Mouse (Mus musculus): Measurements from ENCODE around the gene Tmem121b. TPM values are rescaled to one million over a fixed set of nuclear protein-coding genes. Genes with fewer than 3 reads are reported as not detected.
A peak's percentile ranks its signal among the peaks of the same experiment; 100 is the strongest.

The Tmem121b gene
- total and polyA plus RNA-seq, 3 experiments, result not detected

DNA sequence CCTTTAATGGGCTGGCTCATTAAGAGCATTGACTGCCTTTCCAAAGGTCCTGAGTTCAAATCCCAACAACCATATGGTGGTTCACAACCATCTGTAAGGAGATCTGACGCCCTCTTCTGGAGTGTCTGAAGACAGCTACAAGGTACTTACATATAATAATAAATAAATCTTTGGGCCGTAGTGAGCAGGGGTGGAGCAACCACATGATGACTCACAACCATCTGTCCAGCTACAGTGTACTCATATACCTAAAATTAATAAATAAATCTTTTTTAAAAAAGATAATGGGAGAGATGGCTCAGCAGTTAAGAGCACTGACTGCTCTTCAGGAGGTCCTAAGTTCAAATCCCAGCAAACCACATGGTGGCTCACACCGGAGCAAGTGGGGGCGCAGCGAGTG, 35.9 kb downstream of the Tmem121b start:
- Histone ChIP-seq H3K27me3 (replicated peaks) (no peaks in the 10 kb centered on the region), H3K9ac (ENCODE audit: insufficient read depth, low read depth) (no peak overlapping the region), H3K4me3 (replicated peaks in 1 of 3; ENCODE audit: low read depth in 2 of 3, low read length in 2 of 3, poor library complexity in 1 of 3) (no peak overlapping the region), H3K79me2 (replicated peaks; ENCODE audit: control insufficient read depth, extremely low read depth, insufficient read depth, poor library complexity, severe bottlenecking) (no peaks in the 10 kb centered on the region), H3K4me1 (ENCODE audit: control insufficient read depth in 1 of 2, insufficient read depth in 2 of 2) (peaks cover 13 to 18% of the 10 kb centered on the region in 2 experiments), H3K36me3 (replicated peaks in 1 of 2; ENCODE audit: control insufficient read depth in 1 of 2, insufficient read depth in 1 of 2, low read length in 1 of 2) (no peaks in the 10 kb centered on the region), H3K9me3 (replicated peaks; ENCODE audit: low read length) (no peaks in the 10 kb centered on the region), H3K27ac (ENCODE audit: insufficient read depth, low read depth) (no peak overlapping the region), H3K4me2 (ENCODE audit: insufficient read depth, low read depth, poor library complexity, severe bottlenecking) (no peak overlapping the region)
- TF ChIP-seq RCOR1 (conservative IDR thresholded peaks at IDR 0.05; ENCODE audit: low read depth, low read length), result no peak
- no peak for TF ChIP-seq BHLHE40 (IDR thresholded peaks at IDR 0.05; ENCODE audit: low read depth, low read length)
- TF ChIP-seq KAT2A (IDR thresholded peaks at IDR 0.05; ENCODE audit: insufficient replicate concordance, low read length), result no peak
- TF ChIP-seq CHD2 (IDR thresholded peaks at IDR 0.05; ENCODE audit: low read length), result no peak
- in situ Hi-C loops (cut with MboI; ENCODE audit: low pct_ligation_motif_present, low pct_unique_long_range_greater_than_20kb, low sequenced_read_pairs), result no loop called here
- dilution Hi-C loops (cut with MboI; ENCODE audit: extremely low pct_ligation_motif_present, extremely low pct_unique_long_range_greater_than_20kb, low sequenced_read_pairs), result no loop called here
- DNase-seq (ENCODE audit: extremely low read depth), result no peak

GRCm38 (mm10) chr6:120457074-120457473, 36.5 kb downstream of the Tmem121b start:
- no peak for DNase-seq (ENCODE audit: extremely low read depth)
- no peak for TF ChIP-seq JUND (conservative IDR thresholded peaks at IDR 0.05; ENCODE audit: low read depth, low read length)
- TF ChIP-seq MAZ (IDR thresholded peaks at IDR 0.05; ENCODE audit: low read depth, low read length), result no peak
- peak; percentile 75 for TF ChIP-seq ZNF384 (IDR thresholded peaks at IDR 0.05; ENCODE audit: low read depth, low read length)
- peak; percentile 19 to 46; a peak in 3 of 4 replicates for TF ChIP-seq CTCF (conservative IDR thresholded peaks at IDR 0.05 in 1 of 2, IDR thresholded peaks at IDR 0.05 in 1 of 2; ENCODE audit: low read depth in 2 of 2, low read length in 2 of 2)
- 0 out of 2 replicates have a peak, but pooled peaks have one; percentile 6 for TF ChIP-seq SMC3 (IDR thresholded peaks at IDR 0.05; ENCODE audit: low read depth, low read length)
- no peak for TF ChIP-seq KAT2A (IDR thresholded peaks at IDR 0.05; ENCODE audit: insufficient replicate concordance, low read length)
- TF ChIP-seq RAD21 (IDR thresholded peaks at IDR 0.05; ENCODE audit: low read depth, low read length), result peak; percentile 28
- H3K4me3 ChIP-seq (replicated peaks in 1 of 3; ENCODE audit: low read depth in 2 of 3, low read length in 2 of 3, poor library complexity in 1 of 3), result no peak overlapping the region
- H3K9ac ChIP-seq (ENCODE audit: insufficient read depth, low read depth), result no peak overlapping the region
- peaks cover 18 to 23% of the 10 kb centered on the region in 2 experiments for H3K4me1 ChIP-seq (ENCODE audit: control insufficient read depth in 1 of 2, insufficient read depth in 2 of 2)
- H3K36me3 ChIP-seq (replicated peaks in 1 of 2; ENCODE audit: control insufficient read depth in 1 of 2, insufficient read depth in 1 of 2, low read length in 1 of 2), result no peaks in the 10 kb centered on the region
- in situ Hi-C loops (cut with MboI; ENCODE audit: low pct_ligation_motif_present, low pct_unique_long_range_greater_than_20kb, low sequenced_read_pairs), result no loop called here
- no peaks in the 10 kb centered on the region for H3K79me2 ChIP-seq (replicated peaks; ENCODE audit: control insufficient read depth, extremely low read depth, insufficient read depth, poor library complexity, severe bottlenecking)
- H3K27ac ChIP-seq (ENCODE audit: insufficient read depth, low read depth), result no peak overlapping the region
- no peaks in the 10 kb centered on the region for H3K27me3 ChIP-seq (replicated peaks)
- H3K9me3 ChIP-seq (replicated peaks; ENCODE audit: low read length), result no peaks in the 10 kb centered on the region
- H3K4me2 ChIP-seq (ENCODE audit: insufficient read depth, low read depth, poor library complexity, severe bottlenecking), result no peak overlapping the region
- dilution Hi-C loops (cut with MboI; ENCODE audit: extremely low pct_ligation_motif_present, extremely low pct_unique_long_range_greater_than_20kb, low sequenced_read_pairs), result no loop called here

- no peak overlapping the region for H3K4me3 ChIP-seq (replicated peaks in 1 of 3; ENCODE audit: low read depth in 2 of 3, low read length in 2 of 3, poor library complexity in 1 of 3)
- DNase-seq (ENCODE audit: extremely low read depth), result no peak
- H3K27me3 ChIP-seq (replicated peaks), result no peaks in the 10 kb centered on the region
- no peaks in the 10 kb centered on the region for H3K79me2 ChIP-seq (replicated peaks; ENCODE audit: control insufficient read depth, extremely low read depth, insufficient read depth, poor library complexity, severe bottlenecking)
- H3K4me2 ChIP-seq (ENCODE audit: insufficient read depth, low read depth, poor library complexity, severe bottlenecking), result no peak overlapping the region
- H3K36me3 ChIP-seq (replicated peaks in 1 of 2; ENCODE audit: control insufficient read depth in 1 of 2, insufficient read depth in 1 of 2, low read length in 1 of 2), result no peaks in the 10 kb centered on the region
- dilution Hi-C loops (cut with MboI; ENCODE audit: extremely low pct_ligation_motif_present, extremely low pct_unique_long_range_greater_than_20kb, low sequenced_read_pairs) (no loop called here), in situ Hi-C loops (cut with MboI; ENCODE audit: low pct_ligation_motif_present, low pct_unique_long_range_greater_than_20kb, low sequenced_read_pairs) (no loop called here)
- no peak overlapping the region for H3K9ac ChIP-seq (ENCODE audit: insufficient read depth, low read depth)
- no peaks in the 10 kb centered on the region for H3K9me3 ChIP-seq (replicated peaks; ENCODE audit: low read length)
- H3K4me1 ChIP-seq (ENCODE audit: control insufficient read depth in 1 of 2, insufficient read depth in 2 of 2), result peaks cover 18 to 24% of the 10 kb centered on the region in 2 experiments
- no peak overlapping the region for H3K27ac ChIP-seq (ENCODE audit: insufficient read depth, low read depth)
- TF ChIP-seq IRF4 (IDR thresholded peaks at IDR 0.05; ENCODE audit: low read depth, low read length), result no peak
- TF ChIP-seq RCOR1 (conservative IDR thresholded peaks at IDR 0.05; ENCODE audit: low read depth, low read length), result no peak
- TF ChIP-seq ZMIZ1 (IDR thresholded peaks at IDR 0.05; ENCODE audit: low read depth, low read length), result no peak
- peak; percentile 75 for TF ChIP-seq MAX (IDR thresholded peaks at IDR 0.05; ENCODE audit: low read length)
- peak; percentile 54; the same call in 1 of the 2 replicates for TF ChIP-seq BHLHE40 (IDR thresholded peaks at IDR 0.05; ENCODE audit: low read depth, low read length)
- no peak for TF ChIP-seq KAT2A (IDR thresholded peaks at IDR 0.05; ENCODE audit: insufficient replicate concordance, low read length)
- TF ChIP-seq MYC (IDR thresholded peaks at IDR 0.05; ENCODE audit: low read depth, low read length), result peak; percentile 58; the same call in 1 of the 2 replicates
- TF ChIP-seq RAD21 (IDR thresholded peaks at IDR 0.05; ENCODE audit: low read depth, low read length), result no peak
- TF ChIP-seq NELFE (IDR thresholded peaks at IDR 0.05; ENCODE audit: low read depth, low read length), result no peak
- TF ChIP-seq USF2 (conservative IDR thresholded peaks at IDR 0.05; ENCODE audit: low read depth, low read length), result no peak
- TF ChIP-seq MAFK (IDR thresholded peaks at IDR 0.05; ENCODE audit: insufficient replicate concordance, low read length), result peak; percentile 72; the same call in 1 of the 2 replicates
- TF ChIP-seq UBTF (IDR thresholded peaks at IDR 0.05; ENCODE audit: low read depth, low read length), result no peak
- no peak for TF ChIP-seq POLR2AphosphoS2 (IDR thresholded peaks at IDR 0.05; ENCODE audit: low read depth, low read length)
- TF ChIP-seq SIN3A (IDR thresholded peaks at IDR 0.05; ENCODE audit: low read length), result no peak
Observed at GRCm38 (mm10) chr6:120454627-120455077, 39.0 kb downstream of the Tmem121b start.
